Mouse (Mus musculus) midbrain, embryonic 14.5 days (tissue): ENCODE measurements at regions not wholly inside any gene's neighbourhood (a gene's known extent, or its start where the extent isn't known, plus 50 kb on each side); places are given as distances from the start of the nearest gene placed in this dataset.

ENCODE experiments used
- ATAC-seq: fragments of 200-750 bp; cut with Nextera tagmentation; 2 replicates; pipeline ENCODE4 v1.8.0; 2017; ENCODE audit warnings: moderate number of reproducible peaks, moderate library complexity; ENCODE audit not compliant: low FRiP score, low TSS enrichment
- DNase-seq: peaks from one replicate; pipeline ENCODE4 v3.0.0-alpha.2; 2015
- H3K27ac ChIP-seq: fragments of 300-500 bp; sonication (generic); replicated peaks from 2 replicates; pipeline ENCODE4 v1.5.1; 2014; ENCODE audit warnings: mild to moderate bottlenecking, low read depth, low read length, moderate library complexity
- H3K27me3 ChIP-seq: fragments of 300-500 bp; sonication (generic); 2 replicates; pipeline ENCODE4 v1.6.1; 2014; ENCODE audit warnings: low read length, control low read depth, mixed read lengths; ENCODE audit not compliant: control insufficient read depth, insufficient read depth
- H3K36me3 ChIP-seq: fragments of 300-500 bp; sonication (generic); 2 replicates; pipeline ENCODE4 v1.6.1; 2014; ENCODE audit warnings: low read length, control low read depth; ENCODE audit not compliant: control insufficient read depth, insufficient read depth
- H3K4me1 ChIP-seq: fragments of 300-500 bp; sonication (generic); 2 replicates; pipeline ENCODE4 v1.6.1; 2014; ENCODE audit warnings: mild to moderate bottlenecking, antibody characterized with exemption, low read length, control low read depth; ENCODE audit not compliant: control insufficient read depth, insufficient read depth
- H3K4me2 ChIP-seq: fragments of 300-500 bp; sonication (generic); 2 replicates; pipeline ENCODE4 v1.6.1; 2014; ENCODE audit warnings: mild to moderate bottlenecking, low read length, moderate library complexity
- H3K4me3 ChIP-seq: fragments of 300-500 bp; sonication (generic); replicated peaks from 2 replicates; pipeline ENCODE4 v1.5.1; 2014; ENCODE audit warnings: low read depth, low read length
- H3K9ac ChIP-seq: fragments of 300-500 bp; sonication (generic); replicated peaks from 2 replicates; pipeline ENCODE4 v1.6.1; 2014; ENCODE audit warnings: mild to moderate bottlenecking, low read length, moderate library complexity
- H3K9me3 ChIP-seq: fragments of 300-500 bp; sonication (generic); 2 replicates; pipeline ENCODE4 v1.6.1; 2016; ENCODE audit warnings: low read length, control low read depth, mixed read lengths; ENCODE audit not compliant: control insufficient read depth
- WGBS: fragments of 180-500 bp; shearing (Covaris S2); extraction: QIAGEN DNeasy Blood & Tissue Kit; methylation state at CpG from one replicate; pipeline ENCODE4 v1.1.7; 2014; 5-methylcytosine and 5-hydroxymethylcytosine counted together

- DNase-seq (no peak), ATAC-seq (no peak)
- 85% methylated on average over 1 of the region's 1 CpGs for WGBS
- Histone ChIP-seq H3K4me2 (no peak overlapping the region), H3K4me3 (no peak overlapping the region), H3K36me3 (no peaks in the 10 kb centered on the region), H3K9ac (no peak overlapping the region), H3K9me3 (no peaks in the 10 kb centered on the region), H3K27ac (no peak overlapping the region), H3K27me3 (no peaks in the 10 kb centered on the region), H3K4me1 (no peaks in the 10 kb centered on the region)
Measured at GRCm38 (mm10) chr5:43034421-43034820, 198.5 kb upstream of the Cpeb2 start.

- ATAC-seq (no peak), DNase-seq (no peak)
- H3K4me2 ChIP-seq: no peak overlapping the region
- no peaks in the 10 kb centered on the region for H3K9me3 ChIP-seq
- H3K27me3 ChIP-seq: no peaks in the 10 kb centered on the region
- no peak overlapping the region for H3K9ac ChIP-seq
- no peak overlapping the region for H3K4me3 ChIP-seq
- H3K4me1 ChIP-seq: no peaks in the 10 kb centered on the region
- 71% methylated on average over 3 of the region's 3 CpGs for WGBS
- no peak overlapping the region for H3K27ac ChIP-seq
- no peaks in the 10 kb centered on the region for H3K36me3 ChIP-seq
Measured at GRCm38 (mm10) chr5:43037592-43037991, 195.4 kb upstream of the Cpeb2 start.

GRCm38 (mm10) chr5:43039525-43039924 lies 193.4 kb upstream of the Cpeb2 start:
- DNase-seq: no peak
- Histone ChIP-seq H3K36me3 (no peaks in the 10 kb centered on the region), H3K4me3 (no peak overlapping the region), H3K9ac (no peak overlapping the region), H3K27ac (no peak overlapping the region), H3K9me3 (no peaks in the 10 kb centered on the region), H3K4me1 (no peaks in the 10 kb centered on the region), H3K27me3 (no peaks in the 10 kb centered on the region), H3K4me2 (no peak overlapping the region)
- ATAC-seq: no peak
- WGBS: 96% methylated on average over 3 of the region's 3 CpGs

GRCm38 (mm10) chr5:43042585-43042984 lies 190.4 kb upstream of the Cpeb2 start:
- H3K9me3 ChIP-seq: no peaks in the 10 kb centered on the region
- H3K4me1 ChIP-seq: no peaks in the 10 kb centered on the region
- ATAC-seq (no peak), DNase-seq (no peak)
- no peaks in the 10 kb centered on the region for H3K36me3 ChIP-seq
- no peaks in the 10 kb centered on the region for H3K27me3 ChIP-seq
- 90% methylated on average over 3 of the region's 3 CpGs for WGBS
- no peak overlapping the region for H3K9ac ChIP-seq
- no peak overlapping the region for H3K4me2 ChIP-seq
- H3K4me3 ChIP-seq: no peak overlapping the region
- H3K27ac ChIP-seq: no peak overlapping the region

GRCm38 (mm10) chr5:43045860-43046259 lies 187.1 kb upstream of the Cpeb2 start:
- Histone ChIP-seq H3K27me3 (no peaks in the 10 kb centered on the region), H3K36me3 (no peaks in the 10 kb centered on the region), H3K4me3 (no peak overlapping the region), H3K4me1 (no peaks in the 10 kb centered on the region), H3K9me3 (no peaks in the 10 kb centered on the region), H3K4me2 (no peak overlapping the region), H3K9ac (no peak overlapping the region), H3K27ac (no peak overlapping the region)
- WGBS: 92% methylated on average over 3 of the region's 3 CpGs
- no peak for DNase-seq
- ATAC-seq: no peak

GRCm38 (mm10) chr5:43047316-43047715 lies 185.7 kb upstream of the Cpeb2 start:
- no peaks in the 10 kb centered on the region for H3K36me3 ChIP-seq
- H3K9me3 ChIP-seq: no peaks in the 10 kb centered on the region
- no peaks in the 10 kb centered on the region for H3K4me1 ChIP-seq
- no peak for DNase-seq
- no peaks in the 10 kb centered on the region for H3K27me3 ChIP-seq
- no peak for ATAC-seq
- H3K4me3 ChIP-seq: no peak overlapping the region
- 95% methylated on average over 2 of the region's 2 CpGs for WGBS
- H3K4me2 ChIP-seq: no peak overlapping the region
- H3K27ac ChIP-seq: no peak overlapping the region
- H3K9ac ChIP-seq: no peak overlapping the region

GRCm38 (mm10) chr5:43048196-43049050 lies 184.5 kb upstream of the Cpeb2 start:
- H3K9me3 ChIP-seq: no peaks in the 10 kb centered on the region
- 84% methylated on average over 8 of the region's 8 CpGs for WGBS
- H3K36me3 ChIP-seq: no peaks in the 10 kb centered on the region
- ATAC-seq (no peak), DNase-seq (no peak)
- H3K4me1 ChIP-seq: no peaks in the 10 kb centered on the region
- H3K9ac ChIP-seq: no peak overlapping the region
- H3K27me3 ChIP-seq: no peaks in the 10 kb centered on the region
- no peak overlapping the region for H3K4me2 ChIP-seq
- H3K4me3 ChIP-seq: no peak overlapping the region
- no peak overlapping the region for H3K27ac ChIP-seq

GRCm38 (mm10) chr5:43049381-43050301 lies 183.3 kb upstream of the Cpeb2 start:
- Histone ChIP-seq H3K27me3 (no peaks in the 10 kb centered on the region), H3K4me3 (no peak overlapping the region), H3K4me2 (no peak overlapping the region), H3K9ac (no peak overlapping the region), H3K36me3 (no peaks in the 10 kb centered on the region), H3K27ac (no peak overlapping the region), H3K9me3 (no peaks in the 10 kb centered on the region), H3K4me1 (no peaks in the 10 kb centered on the region)
- WGBS: 86% methylated on average over 4 of the region's 4 CpGs
- ATAC-seq: no peak
- no peak for DNase-seq
